Mouse (Mus musculus): ENCODE measurements around the gene Socs7. TPM values are rescaled to one million over a fixed set of nuclear protein-coding genes. Genes with fewer than 3 reads are reported as not detected.

Gene Socs7
- polyA plus RNA-seq, 1 experiment from 2014 or later, result 3.9 TPM

DNA sequence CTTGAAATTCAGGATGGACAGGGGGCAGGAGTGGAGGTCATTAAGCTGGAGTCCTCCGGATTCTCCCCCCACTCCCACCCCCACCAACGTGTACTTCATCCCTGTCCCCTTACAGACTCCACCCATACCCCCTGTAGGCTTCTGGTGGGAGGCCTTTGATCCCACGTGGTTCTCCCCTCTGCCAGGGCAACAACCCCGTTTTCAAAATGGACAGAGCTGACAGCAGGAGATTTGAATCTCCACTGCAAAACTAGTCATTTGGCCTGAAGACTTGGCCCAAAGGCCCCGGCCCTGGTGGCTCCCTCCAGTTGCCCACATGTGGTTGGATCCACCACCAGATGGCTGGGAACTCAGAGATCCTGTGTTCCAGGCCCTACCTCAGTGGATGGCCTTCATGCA lies 54.3 kb downstream of the Socs7 start:
- H3K9me3 ChIP-seq, result no peaks in the 10 kb centered on the region
- peaks cover 49% of the 10 kb centered on the region for H3K27me3 ChIP-seq (ENCODE audit: insufficient read depth, poor library complexity, severe bottlenecking)
- no peaks in the 10 kb centered on the region for H3K36me3 ChIP-seq
- no peak overlapping the region for H3K27ac ChIP-seq
- no peak for DNase-seq (ENCODE audit: low spot score)
- peaks cover 56% of the 10 kb centered on the region for H3K4me1 ChIP-seq (replicated peaks)
- H3K4me3 ChIP-seq, result peak overlapping the region; percentile 78
- 6% methylated on average over 5 of the region's 5 CpGs for WGBS

DNA sequence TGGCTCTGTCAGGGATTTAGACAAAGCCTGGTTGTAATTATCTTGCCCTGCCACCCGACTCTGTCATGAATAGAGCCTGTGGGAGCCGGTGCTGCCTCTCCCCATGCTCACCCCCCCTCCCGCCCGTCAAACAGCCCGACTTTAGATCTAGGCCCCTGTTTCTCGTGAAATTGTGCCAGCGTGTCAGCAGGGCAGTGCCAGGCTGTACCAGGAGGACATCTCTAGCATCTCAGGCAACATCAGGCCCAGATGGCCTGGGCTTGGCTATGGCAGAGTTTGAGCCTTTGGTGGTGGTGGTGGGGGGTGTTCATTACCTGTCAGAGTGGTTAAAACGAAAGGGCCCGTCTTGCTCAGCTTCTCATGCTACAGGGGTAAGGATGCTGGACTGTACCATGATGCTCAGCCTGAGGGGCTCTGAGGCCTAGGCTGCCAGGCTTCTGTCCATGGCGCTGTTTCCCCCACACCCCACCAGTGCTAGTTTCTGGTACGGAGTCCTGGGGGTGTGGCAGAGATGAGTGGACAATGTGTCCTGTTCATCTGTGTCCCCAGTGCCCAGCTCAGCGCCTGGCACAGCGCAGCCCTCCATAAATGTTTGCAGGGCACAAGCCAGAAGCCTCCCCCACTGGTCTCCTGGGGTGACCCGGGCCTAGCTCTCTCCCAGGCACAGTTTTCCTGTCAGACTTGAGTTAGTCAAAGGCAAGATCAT lies 56.6 kb downstream of the Socs7 start:
- no peak overlapping the region for H3K4me3 ChIP-seq

GRCm38 (mm10) chr11:97419540-97419900 lies 57.2 kb downstream of the Socs7 start:
- no peak for DNase-seq (ENCODE audit: low spot score)
- Histone ChIP-seq H3K4me3 (no peak overlapping the region), H3K4me1 (replicated peaks) (peaks cover 68% of the 10 kb centered on the region), H3K36me3 (no peaks in the 10 kb centered on the region), H3K27ac (no peak overlapping the region), H3K27me3 (ENCODE audit: insufficient read depth, poor library complexity, severe bottlenecking) (peaks cover 29% of the 10 kb centered on the region), H3K9me3 (no peaks in the 10 kb centered on the region)
- WGBS, result 79% methylated on average over 5 of the region's 5 CpGs

More for the DNA sequence above, 56.6 kb downstream of the Socs7 start:
- DNase-seq (ENCODE audit: low spot score), result no peak
- Histone ChIP-seq H3K27ac (no peak overlapping the region), H3K9me3 (no peaks in the 10 kb centered on the region), H3K27me3 (ENCODE audit: insufficient read depth, poor library complexity, severe bottlenecking) (peaks cover 35% of the 10 kb centered on the region), H3K36me3 (no peaks in the 10 kb centered on the region), H3K4me1 (replicated peaks) (peaks cover 63% of the 10 kb centered on the region)
- 68% methylated on average over 14 of the region's 14 CpGs for WGBS

DNA sequence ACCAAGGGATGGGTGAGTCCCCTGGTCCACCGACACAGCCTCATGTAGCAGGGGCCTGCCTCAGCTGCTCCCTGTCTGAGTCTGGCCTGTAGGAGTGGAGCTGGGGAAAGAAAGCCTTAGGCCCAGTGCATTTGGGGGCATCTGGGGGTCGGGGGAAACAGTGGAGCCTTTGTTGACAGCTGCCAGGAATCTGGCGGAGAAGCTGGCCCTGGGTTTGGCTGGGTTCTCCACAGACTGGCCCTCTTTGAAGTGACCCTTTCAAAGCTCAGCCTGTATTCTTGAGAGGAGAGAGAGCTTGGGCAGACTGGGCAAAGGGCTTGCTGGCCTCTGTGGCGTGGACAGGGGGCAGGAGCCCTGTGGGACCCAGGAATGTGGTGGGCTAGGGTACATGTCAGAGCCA lies 60.2 kb downstream of the Socs7 start:
- WGBS, result 41% methylated on average over 4 of the region's 4 CpGs
- no peak overlapping the region for H3K4me3 ChIP-seq
- H3K4me1 ChIP-seq (replicated peaks), result peaks cover 48% of the 10 kb centered on the region
- no peaks in the 10 kb centered on the region for H3K9me3 ChIP-seq
- H3K27me3 ChIP-seq (ENCODE audit: insufficient read depth, poor library complexity, severe bottlenecking), result peaks cover 10% of the 10 kb centered on the region; the same call in 1 of the 2 replicates
- no peak for DNase-seq (ENCODE audit: low spot score)
- H3K27ac ChIP-seq, result peak overlapping the region; percentile 79
- H3K36me3 ChIP-seq, result no peaks in the 10 kb centered on the region

- no peaks in the 10 kb centered on the region for H3K9me3 ChIP-seq
- H3K27ac ChIP-seq, result peak overlapping the region; percentile 17
- no peak overlapping the region for H3K4me3 ChIP-seq
- H3K36me3 ChIP-seq, result no peaks in the 10 kb centered on the region
- peaks cover 53% of the 10 kb centered on the region for H3K4me1 ChIP-seq (replicated peaks)
- WGBS, result 57% methylated on average over 5 of the region's 5 CpGs
- H3K27me3 ChIP-seq (ENCODE audit: insufficient read depth, poor library complexity, severe bottlenecking), result peaks cover 15% of the 10 kb centered on the region; the same call in 1 of the 2 replicates
- no peak for DNase-seq (ENCODE audit: low spot score)
Observed at GRCm38 (mm10) chr11:97424092-97424692, 61.8 kb downstream of the Socs7 start.

DNA sequence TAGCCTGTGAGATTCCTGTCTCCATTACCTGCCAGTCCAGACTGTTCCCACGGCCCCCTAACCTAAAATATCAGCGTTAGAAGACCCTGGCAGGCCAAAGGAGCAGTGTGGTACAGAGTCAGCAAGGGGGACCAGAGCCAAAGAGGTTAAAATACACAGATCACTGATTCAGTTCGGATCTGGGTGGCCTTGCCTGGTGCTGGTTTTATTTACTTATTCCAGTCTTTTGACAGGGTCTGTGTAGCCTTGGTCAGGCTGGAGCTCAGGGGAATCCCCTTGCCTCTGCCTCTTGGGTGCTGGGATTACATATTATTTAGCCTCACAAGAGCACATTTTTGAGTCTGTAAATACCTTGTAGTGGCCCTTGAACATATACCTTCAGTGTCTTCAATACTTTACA lies 62.5 kb downstream of the Socs7 start:
- WGBS, result 64% methylated on average over 3 of the region's 3 CpGs
- no peak overlapping the region for H3K4me3 ChIP-seq
- H3K27me3 ChIP-seq (ENCODE audit: insufficient read depth, poor library complexity, severe bottlenecking), result peaks cover 19% of the 10 kb centered on the region; the same call in 1 of the 2 replicates
- DNase-seq (ENCODE audit: low spot score), result no peak
- no peak overlapping the region for H3K27ac ChIP-seq
- H3K36me3 ChIP-seq, result no peaks in the 10 kb centered on the region
- H3K9me3 ChIP-seq, result no peaks in the 10 kb centered on the region
- peaks cover 52% of the 10 kb centered on the region for H3K4me1 ChIP-seq (replicated peaks)

DNA sequence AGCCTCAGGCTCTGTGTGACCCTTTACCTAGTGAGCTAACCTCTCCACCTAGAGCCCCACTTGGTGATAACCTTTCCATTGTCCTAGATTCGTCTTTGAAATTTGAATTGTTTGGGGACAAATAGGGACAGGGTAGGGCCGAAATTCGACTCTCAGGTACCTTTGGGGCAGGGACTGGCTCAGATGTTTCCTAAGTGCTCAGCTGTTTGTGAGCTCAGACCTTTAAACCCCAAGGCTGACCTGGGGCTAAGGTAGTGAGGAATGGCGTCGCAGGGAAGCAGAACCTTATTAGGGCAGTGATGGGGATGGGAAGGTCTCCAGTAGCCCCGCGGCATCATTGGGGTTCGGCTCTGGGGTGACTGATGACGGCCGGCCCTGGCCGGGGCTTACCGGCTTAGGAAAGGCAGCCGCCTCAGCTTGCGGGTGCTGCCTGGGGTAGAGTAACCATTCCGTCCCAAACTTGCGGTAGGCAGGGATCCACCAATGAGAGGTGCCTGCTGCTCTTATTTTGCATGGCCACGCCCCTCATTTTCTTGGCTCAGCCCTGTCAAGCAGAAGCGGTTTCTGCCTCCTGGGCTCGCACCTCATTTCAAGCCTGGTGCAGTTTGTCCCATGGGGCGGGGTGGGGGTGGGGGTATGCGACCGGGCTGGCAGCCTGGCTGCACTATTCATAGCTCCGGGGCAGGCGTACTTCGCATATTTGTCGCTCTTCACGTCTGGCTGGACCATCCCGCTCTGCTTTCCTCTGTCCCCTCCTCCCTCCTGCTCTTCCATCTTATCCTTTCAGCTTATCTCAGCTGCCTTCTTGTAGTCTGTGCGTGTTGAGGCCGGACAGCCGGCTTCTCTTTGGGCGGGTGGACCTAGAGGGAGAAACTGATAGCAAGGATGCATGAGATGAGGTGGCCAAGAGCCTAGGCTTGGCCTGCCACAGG lies 65.7 kb downstream of the Socs7 start:
- no peaks in the 10 kb centered on the region for H3K9me3 ChIP-seq
- peaks cover 46% of the 10 kb centered on the region for H3K4me1 ChIP-seq (replicated peaks)
- peak; percentile 82 for DNase-seq (ENCODE audit: low spot score)
- H3K27ac ChIP-seq, result peak overlapping the region; percentile 72
- no peaks in the 10 kb centered on the region for H3K36me3 ChIP-seq
- H3K4me3 ChIP-seq, result peak overlapping the region; percentile 50
- WGBS, result 1% methylated on average over 32 of the region's 32 CpGs
- H3K27me3 ChIP-seq (ENCODE audit: insufficient read depth, poor library complexity, severe bottlenecking), result peaks cover 19% of the 10 kb centered on the region

GRCm38 (mm10) chr11:97428726-97429077 lies 66.4 kb downstream of the Socs7 start:
- H3K4me1 ChIP-seq (replicated peaks), result peaks cover 40% of the 10 kb centered on the region
- H3K27ac ChIP-seq, result peak overlapping the region; percentile 72
- H3K9me3 ChIP-seq, result no peaks in the 10 kb centered on the region
- no peaks in the 10 kb centered on the region for H3K36me3 ChIP-seq
- WGBS, result 64% methylated on average over 4 of the region's 4 CpGs
- no peak for DNase-seq (ENCODE audit: low spot score)
- H3K4me3 ChIP-seq, result peak overlapping the region; percentile 50
- H3K27me3 ChIP-seq (ENCODE audit: insufficient read depth, poor library complexity, severe bottlenecking), result peaks cover 19% of the 10 kb centered on the region

- Histone ChIP-seq H3K4me3 (no peak overlapping the region), H3K27ac (no peak overlapping the region), H3K36me3 (no peaks in the 10 kb centered on the region), H3K4me1 (replicated peaks) (peaks cover 33% of the 10 kb centered on the region), H3K27me3 (ENCODE audit: insufficient read depth, poor library complexity, severe bottlenecking) (peaks cover 19% of the 10 kb centered on the region), H3K9me3 (no peaks in the 10 kb centered on the region)
- no peak for DNase-seq (ENCODE audit: low spot score)
- 86% methylated on average over 8 of the region's 8 CpGs for WGBS
Observed at GRCm38 (mm10) chr11:97429615-97430014, 67.3 kb downstream of the Socs7 start.

GRCm38 (mm10) chr11:97432015-97432414 lies 69.7 kb downstream of the Socs7 start:
- peaks cover 54% of the 10 kb centered on the region for H3K4me1 ChIP-seq (replicated peaks)

DNA sequence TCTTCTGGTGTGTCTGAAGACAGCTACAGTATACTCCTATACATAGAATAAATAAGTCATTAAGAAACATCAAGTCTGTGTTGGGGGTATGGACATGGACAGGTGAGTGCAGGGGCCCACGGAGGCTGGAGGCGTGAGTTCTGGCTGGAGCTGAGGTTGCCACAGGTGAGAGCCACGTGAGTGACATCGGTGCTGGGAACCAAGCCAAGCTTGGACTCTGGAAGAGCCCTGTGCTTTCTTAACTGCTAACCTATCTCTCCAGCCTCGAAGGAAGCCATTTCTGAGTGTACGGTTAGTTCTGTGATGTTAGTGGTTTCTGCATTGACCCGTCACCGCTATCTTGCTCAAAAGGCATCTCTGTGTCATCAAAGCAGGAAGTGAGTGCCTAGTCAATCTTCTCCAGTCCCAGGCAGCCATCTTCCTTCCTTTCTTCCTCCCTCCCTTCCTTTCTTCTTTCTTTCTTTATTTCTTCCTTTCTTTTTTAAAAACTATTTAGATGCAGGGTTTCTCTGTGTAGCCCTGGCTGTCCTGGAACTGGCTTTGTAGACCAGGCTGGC lies 70.7 kb downstream of the Socs7 start:
- 89% methylated on average over 8 of the region's 8 CpGs for WGBS
- Histone ChIP-seq H3K4me1 (replicated peaks) (peaks cover 56% of the 10 kb centered on the region), H3K36me3 (no peaks in the 10 kb centered on the region), H3K4me3 (no peak overlapping the region), H3K27me3 (ENCODE audit: insufficient read depth, poor library complexity, severe bottlenecking) (peaks cover 15% of the 10 kb centered on the region), H3K27ac (no peak overlapping the region), H3K9me3 (no peaks in the 10 kb centered on the region)
- DNase-seq (ENCODE audit: low spot score), result no peak

More at GRCm38 (mm10) chr11:97432015-97432414, 69.7 kb downstream of the Socs7 start:
- peak; percentile 53 for DNase-seq (ENCODE audit: low spot score)
- Histone ChIP-seq H3K36me3 (no peaks in the 10 kb centered on the region), H3K9me3 (no peaks in the 10 kb centered on the region), H3K4me3 (no peak overlapping the region), H3K27ac (no peak overlapping the region), H3K27me3 (ENCODE audit: insufficient read depth, poor library complexity, severe bottlenecking) (peaks cover 16% of the 10 kb centered on the region)
- WGBS, result 13% methylated on average over 3 of the region's 3 CpGs

DNA sequence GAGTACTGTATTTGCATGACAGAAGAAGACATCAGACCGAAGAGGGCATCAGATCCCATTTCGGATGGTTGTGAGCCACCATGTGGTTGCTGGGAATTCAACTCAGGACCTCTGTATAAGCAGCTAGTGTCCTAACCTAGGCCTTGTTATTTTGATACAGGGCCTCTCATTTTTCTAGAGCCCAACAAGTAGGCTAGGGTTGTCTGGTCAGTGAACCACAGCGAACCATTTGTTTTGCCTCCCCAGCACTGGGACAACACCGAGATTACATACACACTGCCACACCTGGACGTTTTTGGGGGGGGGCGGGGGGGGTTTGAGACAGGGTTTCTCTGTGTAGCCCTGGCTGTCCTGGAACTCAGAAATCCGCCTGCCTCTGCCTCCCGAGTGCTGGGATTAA lies 71.8 kb downstream of the Socs7 start:
- no peak overlapping the region for H3K4me3 ChIP-seq
- no peaks in the 10 kb centered on the region for H3K36me3 ChIP-seq
- H3K27ac ChIP-seq, result no peak overlapping the region
- peaks cover 56% of the 10 kb centered on the region for H3K4me1 ChIP-seq (replicated peaks)
- no peaks in the 10 kb centered on the region for H3K9me3 ChIP-seq
- 75% methylated on average over 8 of the region's 8 CpGs for WGBS
- peaks cover 23% of the 10 kb centered on the region for H3K27me3 ChIP-seq (ENCODE audit: insufficient read depth, poor library complexity, severe bottlenecking)
- no peak for DNase-seq (ENCODE audit: low spot score)
